Mouse (Mus musculus) left cerebral cortex, adult 2 months (tissue): ENCODE measurements around the gene Bphl. TPM values are rescaled to one million over a fixed set of nuclear protein-coding genes. Genes with fewer than 3 reads are reported as not detected.
"Not testable (repeated sequence)": the region's sequence is repeated elsewhere in the genome, so short reads cannot be mapped to it uniquely, and the experiment has no call there.

Source experiments
- DNase-seq, 2 experiments: peaks; one replicate each; pipeline ENCODE4 v3.0.0; 2021 to 2022; ENCODE audit warnings: low spot score in 2 of 2, mixed read lengths in 1 of 2; ENCODE audit errors: extremely low spot score in 1 of 2
- H3K27ac ChIP-seq: fragments of 200-600 bp; 2 replicates; pipeline ENCODE4 v1.8.1; 2022
- H3K4me3 ChIP-seq: fragments of 200-600 bp; 2 replicates; pipeline ENCODE4 v1.8.1; 2022
- CTCF ChIP-seq: fragments of 200-600 bp; IDR thresholded peaks from 2 replicates; pipeline ENCODE4 v1.8.1; 2022; ENCODE audit warnings: antibody characterized with exemption, mild to moderate bottlenecking, moderate library complexity
- intact Hi-C: fragments of 180-260 bp; cut with DNase I; formaldehyde crosslinking; loops from one replicate; pipeline ENCODE4 v1.15.1; 2025
- total RNA-seq, 2 experiments: library from RNA; stranded (reverse); gene quantifications; 2 replicates each; pipeline ENCODE4 v1.2.3; 2021

Gene Bphl
- total RNA-seq, 2 experiments from 2014 or later: 41.8 to 45.8 TPM

DNA sequence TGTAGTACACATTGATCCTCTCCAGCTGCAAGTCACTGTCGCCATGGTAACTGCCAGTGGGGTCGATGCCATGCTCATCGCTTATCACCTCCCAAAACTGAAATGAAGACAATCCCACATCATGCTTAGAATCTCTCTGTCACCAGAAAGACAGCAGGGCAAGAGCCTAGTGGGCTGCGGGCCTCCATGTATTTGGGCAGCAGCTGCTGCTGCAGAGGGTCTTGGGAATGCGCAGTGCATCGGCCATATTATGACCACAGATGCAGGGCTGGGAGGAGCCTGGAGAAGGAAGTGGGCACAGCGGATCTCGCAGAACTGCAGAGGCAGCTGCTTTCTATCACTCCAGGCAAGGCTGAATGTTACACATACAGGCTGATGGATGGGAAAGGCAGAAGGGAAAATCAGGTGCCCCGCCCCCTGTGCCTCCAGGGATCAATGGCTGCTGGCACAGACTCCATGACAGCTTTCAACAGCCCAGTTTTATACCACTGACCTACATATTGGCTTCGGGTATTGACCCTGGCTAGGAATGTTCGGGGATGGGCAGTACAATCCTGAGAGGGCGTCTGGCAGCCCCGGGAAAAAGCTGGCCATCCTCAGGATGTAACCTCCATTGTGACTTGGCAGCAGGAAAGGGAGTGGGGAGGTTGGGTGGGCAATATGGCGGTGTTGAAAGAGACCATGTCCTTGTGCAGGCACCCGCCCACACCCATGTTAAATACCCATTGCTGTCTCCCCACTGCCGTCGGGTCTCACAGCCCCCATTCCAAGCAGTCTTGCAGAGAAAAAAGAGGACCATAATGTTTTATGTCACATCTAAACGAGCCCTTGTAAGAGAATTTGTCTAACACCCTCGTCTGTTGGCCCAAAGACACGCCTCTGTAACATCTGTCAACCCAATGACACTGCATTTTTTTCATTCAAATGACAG lies 39.4 kb downstream of the Bphl start:
- peak overlapping the region; percentile 94 for H3K27ac ChIP-seq
- intact Hi-C loops: loop anchor here (10.0 kb wide), 1 partner anchor 268 kb away; the partner anchor contains the start of gene Slc22a23
- H3K4me3 ChIP-seq: peak overlapping the region; percentile 76
- DNase-seq: peak; percentile 46 to 47
- no peak for TF ChIP-seq CTCF

GRCm38 (mm10) chr13:34077492-34078271 lies 40.3 kb downstream of the Bphl start, which contains the start of gene Tubb2a:
Gene Tubb2a (minus strand): TSS chr13:34078007.
- intact Hi-C loops: loop anchor here (2.0 to 10.0 kb wide), 3 partner anchors 53 to 267 kb away; partner anchors contain the start of genes Slc22a23 and Tubb2b
- TF ChIP-seq CTCF: peak; percentile 67
- H3K27ac ChIP-seq: peak within 1 kb of the TSS; percentile 94
- peak within 1 kb of the TSS; percentile 76 for H3K4me3 ChIP-seq
- peak; percentile 93 to 95 for DNase-seq

DNA sequence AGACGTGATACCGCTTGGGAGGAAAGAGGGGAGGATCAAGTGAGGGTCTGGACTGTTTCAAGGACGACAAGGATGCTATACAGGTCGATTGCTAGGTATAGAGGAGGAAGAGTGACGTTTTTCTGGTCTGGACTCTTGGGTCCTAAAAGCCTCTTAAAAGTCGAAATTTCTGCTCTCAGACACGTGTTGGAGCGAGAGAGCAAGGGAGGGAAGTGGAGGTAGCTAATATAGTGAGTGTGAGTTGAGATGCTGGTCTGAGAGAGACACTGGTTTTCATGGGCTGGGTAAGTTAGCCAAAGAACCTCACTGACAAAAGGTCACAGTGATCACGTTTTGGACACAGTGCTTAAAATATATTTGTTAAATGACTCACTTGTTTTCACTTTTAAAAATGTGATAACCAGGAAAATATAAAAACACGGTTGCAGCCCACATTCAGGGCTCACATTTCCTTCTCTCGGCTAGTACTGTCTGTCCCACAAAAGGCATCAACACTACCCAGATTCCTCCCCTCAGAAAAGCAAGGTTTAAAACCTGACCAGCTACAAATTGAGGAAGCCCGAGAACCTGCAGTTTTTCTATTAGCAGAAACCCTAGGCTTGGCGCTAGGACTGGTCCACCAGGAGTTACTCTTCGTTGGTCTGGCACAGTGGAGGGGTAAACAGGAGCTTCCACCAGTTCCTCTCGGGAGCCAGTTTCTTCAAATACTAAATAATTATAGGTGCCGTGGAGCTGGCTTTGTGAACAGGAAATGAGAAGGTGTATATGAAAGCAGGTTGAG lies 41.3 kb downstream of the Bphl start:
- intact Hi-C loops: loop anchor here (2.0 to 10.0 kb wide), 3 partner anchors 52 to 266 kb away; partner anchors contain the start of genes Slc22a23 and Tubb2b
- Histone ChIP-seq H3K4me3 (peak overlapping the region; percentile 76), H3K27ac (peak overlapping the region; percentile 94)
- TF ChIP-seq CTCF: no peak
- no peak for DNase-seq

GRCm38 (mm10) chr13:34079801-34080200 lies 42.4 kb downstream of the Bphl start:
- intact Hi-C loops: loop anchor here (2.0 to 10.0 kb wide), 3 partner anchors 51 to 265 kb away; partner anchors contain the start of genes Slc22a23 and Tubb2b
- H3K4me3 ChIP-seq: no peak overlapping the region

DNA sequence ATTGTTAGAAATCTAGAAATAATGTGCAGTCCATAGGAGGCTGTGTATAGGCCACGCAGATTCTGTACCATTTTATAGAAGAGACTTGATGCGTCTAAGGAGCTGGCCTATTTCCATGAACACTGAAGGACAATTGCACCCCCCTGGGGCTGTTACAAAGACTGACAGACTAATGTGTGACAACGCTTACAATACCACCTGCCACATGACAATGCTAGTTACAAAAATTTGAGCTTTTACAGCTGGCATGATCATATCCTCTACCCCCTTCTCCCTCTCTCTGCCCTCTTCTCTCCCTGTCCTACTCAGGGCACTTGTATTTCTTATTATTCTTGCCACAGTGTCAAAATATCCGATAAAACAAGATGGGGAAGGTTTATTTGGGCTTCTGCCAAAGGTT lies 44.5 kb downstream of the Bphl start:
- no peak for TF ChIP-seq CTCF
- no peak for DNase-seq
- intact Hi-C loops: no loop called here

More at GRCm38 (mm10) chr13:34079801-34080200, 42.4 kb downstream of the Bphl start:
- H3K27ac ChIP-seq: no peak overlapping the region
- TF ChIP-seq CTCF: no peak
- DNase-seq: no peak

GRCm38 (mm10) chr13:34084026-34084750 lies 46.8 kb downstream of the Bphl start:
- TF ChIP-seq CTCF: no peak
- intact Hi-C loops: no loop called here
- no peak for DNase-seq
- H3K27ac ChIP-seq: peak overlapping the region; percentile 52
- H3K4me3 ChIP-seq: no peak overlapping the region

More for the DNA sequence above, 44.5 kb downstream of the Bphl start:
- no peak overlapping the region for H3K27ac ChIP-seq
- H3K4me3 ChIP-seq: no peak overlapping the region

- no peak overlapping the region for H3K27ac ChIP-seq
- DNase-seq: no peak
- no peak for TF ChIP-seq CTCF
- H3K4me3 ChIP-seq: no peak overlapping the region
- intact Hi-C loops: no loop called here
These were observed 49.8 kb downstream of the Bphl start for GRCm38 (mm10) chr13:34087052-34087812.

- H3K27ac ChIP-seq, intact Hi-C loops, DNase-seq, H3K4me3 ChIP-seq: not testable (repeated sequence)
These were observed 50.8 kb downstream of the Bphl start for GRCm38 (mm10) chr13:34088201-34088649.

GRCm38 (mm10) chr13:34088871-34089288 lies 51.5 kb downstream of the Bphl start:
- H3K4me3 ChIP-seq: no peak overlapping the region
- intact Hi-C loops: no loop called here
- DNase-seq: no peak
- no peak overlapping the region for H3K27ac ChIP-seq
- TF ChIP-seq CTCF: no peak

GRCm38 (mm10) chr13:34089358-34089757 lies 52.0 kb downstream of the Bphl start:
- TF ChIP-seq CTCF: no peak
- H3K4me3 ChIP-seq: no peak overlapping the region
- no peak for DNase-seq
- H3K27ac ChIP-seq: no peak overlapping the region
- intact Hi-C loops: no loop called here
